Mouse (Mus musculus): ENCODE data around the gene Kcnma1. TPM values are rescaled to one million over a fixed set of nuclear protein-coding genes. Genes with fewer than 3 reads are reported as not detected.

Gene Kcnma1
- polyA plus RNA-seq, 1 experiment from 2014 or later: 0.16 TPM

GRCm38 (mm10) chr14:23475129-23475528 lies 539.2 kb downstream of the Kcnma1 start:
- 84% methylated on average over 4 of the region's 4 CpGs for WGBS
- H3K27ac ChIP-seq: no peak overlapping the region

GRCm38 (mm10) chr14:23470071-23470470 lies 544.2 kb downstream of the Kcnma1 start:
- H3K27me3 ChIP-seq (ENCODE audit: insufficient read depth, poor library complexity, severe bottlenecking): no peaks in the 10 kb centered on the region
- DNase-seq (ENCODE audit: low spot score): no peak
- no peak overlapping the region for H3K27ac ChIP-seq
- H3K9me3 ChIP-seq: no peaks in the 10 kb centered on the region
- no peaks in the 10 kb centered on the region for H3K36me3 ChIP-seq
- 82% methylated on average over 2 of the region's 2 CpGs for WGBS
- H3K4me3 ChIP-seq: no peak overlapping the region
- H3K4me1 ChIP-seq: no peaks in the 10 kb centered on the region

More at GRCm38 (mm10) chr14:23475129-23475528, 539.2 kb downstream of the Kcnma1 start:
- Histone ChIP-seq H3K27me3 (ENCODE audit: insufficient read depth, poor library complexity, severe bottlenecking) (no peaks in the 10 kb centered on the region), H3K4me1 (no peaks in the 10 kb centered on the region), H3K4me3 (no peak overlapping the region), H3K9me3 (no peaks in the 10 kb centered on the region), H3K36me3 (no peaks in the 10 kb centered on the region)
- no peak for DNase-seq (ENCODE audit: low spot score)

GRCm38 (mm10) chr14:23465135-23465534 lies 549.2 kb downstream of the Kcnma1 start:
- H3K27me3 ChIP-seq (ENCODE audit: insufficient read depth, poor library complexity, severe bottlenecking): no peaks in the 10 kb centered on the region
- no peak for DNase-seq (ENCODE audit: low spot score)
- H3K4me1 ChIP-seq: no peaks in the 10 kb centered on the region
- H3K9me3 ChIP-seq: no peaks in the 10 kb centered on the region
- H3K27ac ChIP-seq: no peak overlapping the region
- H3K4me3 ChIP-seq: no peak overlapping the region
- 58% methylated on average over 2 of the region's 2 CpGs for WGBS
- no peaks in the 10 kb centered on the region for H3K36me3 ChIP-seq

- no peaks in the 10 kb centered on the region for H3K36me3 ChIP-seq
- no peak overlapping the region for H3K27ac ChIP-seq
- no peaks in the 10 kb centered on the region for H3K4me1 ChIP-seq
- WGBS: 62% methylated on average over 4 of the region's 4 CpGs
- no peak overlapping the region for H3K4me3 ChIP-seq
- no peaks in the 10 kb centered on the region for H3K9me3 ChIP-seq
- no peak for DNase-seq (ENCODE audit: low spot score)
- H3K27me3 ChIP-seq (ENCODE audit: insufficient read depth, poor library complexity, severe bottlenecking): 0 out of 2 replicates have a peak, but pooled peaks cover 2% of the 10 kb centered on the region
Measured at GRCm38 (mm10) chr14:23458560-23458959, 555.7 kb downstream of the Kcnma1 start.

- Histone ChIP-seq H3K27me3 (ENCODE audit: insufficient read depth, poor library complexity, severe bottlenecking) (no peaks in the 10 kb centered on the region), H3K4me3 (no peak overlapping the region), H3K27ac (no peak overlapping the region), H3K9me3 (no peaks in the 10 kb centered on the region), H3K4me1 (no peaks in the 10 kb centered on the region), H3K36me3 (no peaks in the 10 kb centered on the region)
- no peak for DNase-seq (ENCODE audit: low spot score)
- WGBS: 79% methylated on average over 6 of the region's 6 CpGs
Measured at GRCm38 (mm10) chr14:23451681-23452080, 562.6 kb downstream of the Kcnma1 start.

- H3K4me1 ChIP-seq: no peaks in the 10 kb centered on the region
- no peak overlapping the region for H3K4me3 ChIP-seq
- no peak for DNase-seq (ENCODE audit: low spot score)
- no peak overlapping the region for H3K27ac ChIP-seq
- H3K27me3 ChIP-seq (ENCODE audit: insufficient read depth, poor library complexity, severe bottlenecking): no peaks in the 10 kb centered on the region
- whole genome bisulfite sequencing: 70% methylated on average over 3 of the region's 3 CpGs
- H3K9me3 ChIP-seq: no peaks in the 10 kb centered on the region
- no peaks in the 10 kb centered on the region for H3K36me3 ChIP-seq
Measured at GRCm38 (mm10) chr14:23437467-23437866, 576.8 kb downstream of the Kcnma1 start.

- no peak overlapping the region for H3K27ac ChIP-seq
- no peaks in the 10 kb centered on the region for H3K4me1 ChIP-seq
- H3K27me3 ChIP-seq (ENCODE audit: insufficient read depth, poor library complexity, severe bottlenecking): no peaks in the 10 kb centered on the region
- no peaks in the 10 kb centered on the region for H3K36me3 ChIP-seq
- no peak for DNase-seq (ENCODE audit: low spot score)
- H3K4me3 ChIP-seq: no peak overlapping the region
- whole genome bisulfite sequencing: 76% methylated on average over 8 of the region's 8 CpGs
- no peaks in the 10 kb centered on the region for H3K9me3 ChIP-seq
Measured at GRCm38 (mm10) chr14:23435861-23436260, 578.4 kb downstream of the Kcnma1 start.

GRCm38 (mm10) chr14:23430006-23430405 lies 584.3 kb downstream of the Kcnma1 start:
- H3K4me1 ChIP-seq: no peaks in the 10 kb centered on the region
- no peak for DNase-seq (ENCODE audit: low spot score)
- no peak overlapping the region for H3K27ac ChIP-seq
- H3K36me3 ChIP-seq: no peaks in the 10 kb centered on the region
- H3K27me3 ChIP-seq (ENCODE audit: insufficient read depth, poor library complexity, severe bottlenecking): no peaks in the 10 kb centered on the region
- no peaks in the 10 kb centered on the region for H3K9me3 ChIP-seq
- 76% methylated on average over 2 of the region's 2 CpGs for WGBS
- H3K4me3 ChIP-seq: no peak overlapping the region

GRCm38 (mm10) chr14:23429043-23429442 lies 585.2 kb downstream of the Kcnma1 start:
- no peak overlapping the region for H3K27ac ChIP-seq
- no peak overlapping the region for H3K4me3 ChIP-seq
- WGBS: 35% methylated on average over 4 of the region's 4 CpGs
- no peaks in the 10 kb centered on the region for H3K4me1 ChIP-seq
- DNase-seq (ENCODE audit: low spot score): no peak
- H3K36me3 ChIP-seq: no peaks in the 10 kb centered on the region
- no peaks in the 10 kb centered on the region for H3K27me3 ChIP-seq (ENCODE audit: insufficient read depth, poor library complexity, severe bottlenecking)
- no peaks in the 10 kb centered on the region for H3K9me3 ChIP-seq

- H3K27me3 ChIP-seq (ENCODE audit: insufficient read depth, poor library complexity, severe bottlenecking): no peaks in the 10 kb centered on the region
- H3K9me3 ChIP-seq: no peaks in the 10 kb centered on the region
- no peaks in the 10 kb centered on the region for H3K36me3 ChIP-seq
- H3K4me3 ChIP-seq: no peak overlapping the region
- no peak for DNase-seq (ENCODE audit: low spot score)
- no peak overlapping the region for H3K27ac ChIP-seq
- 81% methylated on average over 12 of the region's 12 CpGs for WGBS
- H3K4me1 ChIP-seq: no peaks in the 10 kb centered on the region
Measured at GRCm38 (mm10) chr14:23422481-23423040, 591.7 kb downstream of the Kcnma1 start.

- WGBS: 76% methylated on average over 3 of the region's 3 CpGs
- Histone ChIP-seq H3K4me1 (no peaks in the 10 kb centered on the region), H3K9me3 (no peaks in the 10 kb centered on the region), H3K4me3 (no peak overlapping the region), H3K27ac (no peak overlapping the region), H3K36me3 (no peaks in the 10 kb centered on the region), H3K27me3 (ENCODE audit: insufficient read depth, poor library complexity, severe bottlenecking) (no peaks in the 10 kb centered on the region)
- DNase-seq (ENCODE audit: low spot score): no peak
Measured at GRCm38 (mm10) chr14:23418955-23419354, 595.3 kb downstream of the Kcnma1 start.

- 80% methylated on average over 2 of the region's 2 CpGs for WGBS
- H3K27me3 ChIP-seq (ENCODE audit: insufficient read depth, poor library complexity, severe bottlenecking): no peaks in the 10 kb centered on the region
- H3K27ac ChIP-seq: no peak overlapping the region
- no peaks in the 10 kb centered on the region for H3K36me3 ChIP-seq
- no peak for DNase-seq (ENCODE audit: low spot score)
- H3K4me1 ChIP-seq: no peaks in the 10 kb centered on the region
- no peak overlapping the region for H3K4me3 ChIP-seq
- H3K9me3 ChIP-seq: no peaks in the 10 kb centered on the region
Measured at GRCm38 (mm10) chr14:23407051-23407450, 607.2 kb downstream of the Kcnma1 start.

- Histone ChIP-seq H3K4me3 (no peak overlapping the region), H3K27me3 (ENCODE audit: insufficient read depth, poor library complexity, severe bottlenecking) (no peaks in the 10 kb centered on the region), H3K36me3 (no peaks in the 10 kb centered on the region), H3K9me3 (no peaks in the 10 kb centered on the region), H3K27ac (no peak overlapping the region), H3K4me1 (no peaks in the 10 kb centered on the region)
- WGBS: 26% methylated on average over 6 of the region's 6 CpGs
- no peak for DNase-seq (ENCODE audit: low spot score)
Measured at GRCm38 (mm10) chr14:23400777-23401469, 613.4 kb downstream of the Kcnma1 start.

GRCm38 (mm10) chr14:23397642-23398041 lies 616.6 kb downstream of the Kcnma1 start:
- Histone ChIP-seq H3K4me3 (no peak overlapping the region), H3K27ac (no peak overlapping the region), H3K4me1 (no peaks in the 10 kb centered on the region), H3K9me3 (no peaks in the 10 kb centered on the region), H3K36me3 (no peaks in the 10 kb centered on the region), H3K27me3 (ENCODE audit: insufficient read depth, poor library complexity, severe bottlenecking) (no peaks in the 10 kb centered on the region)
- 76% methylated on average over 1 of the region's 1 CpGs for WGBS
- DNase-seq (ENCODE audit: low spot score): peak; percentile 17
